Mouse (Mus musculus): ENCODE data around the gene Sdhd. TPM values are rescaled to one million over a fixed set of nuclear protein-coding genes. Genes with fewer than 3 reads are reported as not detected.

Gene Sdhd
- polyA plus RNA-seq, 1 experiment from 2014 or later, result 228 TPM

DNA sequence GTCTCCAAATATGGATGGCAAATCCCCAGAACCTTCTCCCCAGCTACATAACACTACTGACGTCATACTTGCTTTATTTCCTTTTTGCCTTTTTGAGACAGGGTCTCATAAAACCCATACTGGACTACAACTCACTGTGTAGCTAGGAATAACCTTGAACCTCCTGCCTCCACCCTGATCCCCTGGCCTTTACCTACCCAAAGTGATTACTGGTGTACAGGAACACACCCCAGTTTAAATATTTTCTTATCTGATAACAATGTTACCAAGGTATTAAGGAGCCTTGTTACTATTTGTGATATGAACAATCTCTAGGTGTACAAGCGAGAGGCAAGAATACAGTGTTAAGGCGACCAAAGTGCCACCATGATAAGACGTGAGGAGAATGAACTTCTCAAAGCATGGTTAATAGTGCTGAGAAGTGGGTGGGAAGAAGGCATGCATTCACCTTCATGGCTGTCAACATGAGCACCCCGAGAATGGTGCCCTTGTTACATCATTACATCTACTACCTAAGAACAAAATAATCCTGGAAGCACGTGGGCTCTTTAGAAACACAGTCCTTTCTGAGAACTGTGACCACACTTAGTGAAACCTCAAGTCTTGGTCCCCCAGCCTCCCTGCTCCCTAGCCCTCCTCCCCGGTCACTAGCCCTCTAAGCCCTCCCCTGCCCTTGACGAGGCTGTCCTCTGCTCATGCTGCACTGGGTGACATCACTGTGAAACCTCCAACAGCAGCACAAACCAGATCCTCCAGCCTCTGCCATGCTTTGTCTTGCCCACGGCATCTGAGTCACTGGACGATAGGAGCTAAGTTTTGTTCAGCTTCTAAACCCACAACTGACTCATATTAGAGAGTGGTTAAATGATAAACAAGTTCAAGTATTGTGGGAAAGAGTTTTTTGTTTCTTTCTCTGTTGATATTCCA is 33.8 kb downstream of the Sdhd start:
- H3K4me2 ChIP-seq, result no peak overlapping the region
- H3K27me3 ChIP-seq, result no peaks in the 10 kb centered on the region
- H3K9me3 ChIP-seq, result no peaks in the 10 kb centered on the region
- 85% methylated on average over 10 of the region's 10 CpGs for WGBS
- ATAC-seq (ENCODE audit: low FRiP score), result no peak
- H3K9ac ChIP-seq, result no peak overlapping the region
- H3K4me3 ChIP-seq, result no peak overlapping the region
- H3K4me1 ChIP-seq (replicated peaks), result no peaks in the 10 kb centered on the region
- H3K36me3 ChIP-seq, result no peaks in the 10 kb centered on the region
- H3K27ac ChIP-seq, result no peak overlapping the region

- WGBS, result 86% methylated on average over 2 of the region's 2 CpGs
- H3K9me3 ChIP-seq, result no peaks in the 10 kb centered on the region
- no peak overlapping the region for H3K4me2 ChIP-seq
- no peak overlapping the region for H3K9ac ChIP-seq
- H3K27me3 ChIP-seq, result no peaks in the 10 kb centered on the region
- H3K4me1 ChIP-seq (replicated peaks), result no peaks in the 10 kb centered on the region
- no peak overlapping the region for H3K27ac ChIP-seq
- H3K36me3 ChIP-seq, result no peaks in the 10 kb centered on the region
- ATAC-seq (ENCODE audit: low FRiP score), result no peak
- no peak overlapping the region for H3K4me3 ChIP-seq
Observed at GRCm38 (mm10) chr9:50567881-50568280, 35.7 kb downstream of the Sdhd start.

GRCm38 (mm10) chr9:50567372-50567771 is 36.2 kb downstream of the Sdhd start:
- Histone ChIP-seq H3K9me3 (no peaks in the 10 kb centered on the region), H3K27ac (no peak overlapping the region), H3K36me3 (no peaks in the 10 kb centered on the region), H3K9ac (no peak overlapping the region), H3K4me2 (no peak overlapping the region), H3K4me1 (replicated peaks) (no peaks in the 10 kb centered on the region), H3K4me3 (no peak overlapping the region), H3K27me3 (no peaks in the 10 kb centered on the region)
- ATAC-seq (ENCODE audit: low FRiP score), result no peak
- 90% methylated on average over 4 of the region's 4 CpGs for WGBS

DNA sequence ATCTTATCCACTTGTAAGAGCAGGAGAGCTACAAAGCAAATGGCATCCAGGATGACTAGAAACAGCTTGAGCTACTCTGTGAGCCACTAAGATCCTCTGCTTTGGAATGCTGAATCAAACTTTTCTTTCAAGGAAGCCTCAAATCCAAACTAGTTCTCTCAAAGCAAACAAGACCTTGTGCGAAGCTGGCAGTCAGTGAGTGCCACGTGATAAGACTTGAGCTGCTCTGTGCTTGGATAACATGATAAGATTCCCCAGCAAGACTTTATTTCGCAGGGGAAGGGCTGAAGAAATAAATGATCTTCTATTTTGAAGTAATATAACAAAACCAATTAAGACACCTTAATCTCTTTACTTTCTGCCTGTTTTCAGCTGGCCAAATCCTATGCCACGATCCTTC is 37.7 kb downstream of the Sdhd start:
- Histone ChIP-seq H3K27ac (no peak overlapping the region), H3K4me1 (replicated peaks) (no peaks in the 10 kb centered on the region), H3K4me3 (no peak overlapping the region), H3K9ac (no peak overlapping the region), H3K9me3 (no peaks in the 10 kb centered on the region; the same call in 1 of the 2 replicates), H3K36me3 (no peaks in the 10 kb centered on the region), H3K27me3 (no peaks in the 10 kb centered on the region), H3K4me2 (no peak overlapping the region)
- 85% methylated on average over 4 of the region's 4 CpGs for WGBS
- no peak for ATAC-seq (ENCODE audit: low FRiP score)

DNA sequence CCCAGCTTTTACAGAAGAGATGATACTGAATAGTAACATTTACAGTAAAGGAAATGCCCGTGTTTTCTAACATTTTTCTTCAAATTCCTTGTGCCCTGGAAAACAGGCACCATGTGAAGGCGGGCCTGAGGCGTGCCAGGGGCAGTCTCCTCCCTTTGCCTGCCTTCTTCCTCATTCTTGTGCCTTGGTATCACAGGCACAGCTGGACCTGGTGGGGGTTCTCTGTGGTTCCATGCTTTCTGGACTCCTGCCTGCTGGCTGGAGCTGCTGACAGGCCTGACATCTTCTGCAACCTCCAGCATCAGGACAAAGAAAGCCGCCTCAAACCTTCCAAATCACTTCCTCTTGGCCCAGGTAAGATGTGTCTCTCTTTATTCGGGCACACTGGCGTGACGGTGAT is 38.4 kb downstream of the Sdhd start:
- Histone ChIP-seq H3K4me2 (no peak overlapping the region), H3K4me3 (no peak overlapping the region), H3K27ac (no peak overlapping the region; the same call in 1 of the 2 replicates), H3K9ac (no peak overlapping the region), H3K4me1 (replicated peaks) (no peaks in the 10 kb centered on the region), H3K9me3 (no peaks in the 10 kb centered on the region; the same call in 1 of the 2 replicates), H3K36me3 (no peaks in the 10 kb centered on the region), H3K27me3 (no peaks in the 10 kb centered on the region)
- ATAC-seq (ENCODE audit: low FRiP score), result no peak
- 74% methylated on average over 7 of the region's 7 CpGs for WGBS

GRCm38 (mm10) chr9:50561918-50562360 is 41.7 kb downstream of the Sdhd start:
- no peaks in the 10 kb centered on the region for H3K4me1 ChIP-seq (replicated peaks)
- no peak overlapping the region for H3K4me2 ChIP-seq
- ATAC-seq (ENCODE audit: low FRiP score), result no peak
- H3K36me3 ChIP-seq, result no peaks in the 10 kb centered on the region
- H3K9ac ChIP-seq, result no peak overlapping the region
- no peak overlapping the region for H3K4me3 ChIP-seq
- H3K9me3 ChIP-seq, result no peaks in the 10 kb centered on the region; the same call in 1 of the 2 replicates
- H3K27ac ChIP-seq, result no peak overlapping the region
- WGBS, result 87% methylated on average over 2 of the region's 2 CpGs
- H3K27me3 ChIP-seq, result no peaks in the 10 kb centered on the region

DNA sequence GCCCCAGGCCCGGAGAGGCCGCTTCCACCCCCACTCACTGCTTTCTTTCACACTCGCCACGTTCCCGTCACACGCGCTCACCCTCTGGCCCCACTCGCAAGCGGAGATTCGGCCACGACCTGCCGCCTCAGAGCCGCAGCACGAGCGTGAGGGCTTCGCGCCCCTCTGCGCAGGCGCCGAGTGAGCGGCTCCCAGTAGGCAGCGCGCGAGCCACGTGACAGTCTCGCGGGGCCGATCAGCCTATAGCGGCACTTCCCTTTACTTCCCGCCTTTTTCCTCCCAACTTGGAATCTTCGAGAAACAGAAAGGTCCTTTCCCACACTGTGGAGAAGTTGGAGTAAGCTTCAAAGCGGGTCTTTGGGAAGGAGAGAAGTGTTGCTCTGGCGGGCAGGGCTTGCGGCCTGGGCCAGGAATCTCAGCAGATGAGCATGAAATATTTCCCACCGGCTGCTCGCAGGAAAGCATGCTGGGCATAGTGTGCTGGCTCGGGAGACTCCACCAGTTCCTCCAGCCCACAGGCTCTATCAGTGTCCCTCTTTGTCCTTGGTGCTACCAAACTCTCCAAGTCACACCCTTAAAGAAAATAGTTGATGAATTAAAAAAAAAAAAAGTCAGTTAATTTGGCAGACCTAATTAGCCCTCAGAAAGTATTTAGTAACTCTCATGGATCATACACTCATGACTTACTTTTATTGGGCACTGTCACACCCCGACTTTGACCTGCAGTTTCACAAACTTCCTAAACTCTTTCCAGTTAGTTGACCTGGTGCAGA is 42.3 kb downstream of the Sdhd start, which contains the start of gene Tex12:
Gene Tex12, minus strand, starts transcription at position 181 of the 773 bp plus-strand sequence.
- Histone ChIP-seq H3K9ac (no peak within 1 kb of the TSS), H3K27ac (no peak within 1 kb of the TSS), H3K4me2 (no peak within 1 kb of the TSS), H3K9me3 (no peaks in the 10 kb centered on the region; the same call in 1 of the 2 replicates), H3K36me3 (no peaks in the 10 kb centered on the region), H3K4me3 (no peak within 1 kb of the TSS), H3K27me3 (no peaks in the 10 kb centered on the region), H3K4me1 (replicated peaks) (no peaks in the 10 kb centered on the region)
- WGBS, result 88% methylated on average over 38 of the region's 38 CpGs
- ATAC-seq (ENCODE audit: low FRiP score), result no peak

DNA sequence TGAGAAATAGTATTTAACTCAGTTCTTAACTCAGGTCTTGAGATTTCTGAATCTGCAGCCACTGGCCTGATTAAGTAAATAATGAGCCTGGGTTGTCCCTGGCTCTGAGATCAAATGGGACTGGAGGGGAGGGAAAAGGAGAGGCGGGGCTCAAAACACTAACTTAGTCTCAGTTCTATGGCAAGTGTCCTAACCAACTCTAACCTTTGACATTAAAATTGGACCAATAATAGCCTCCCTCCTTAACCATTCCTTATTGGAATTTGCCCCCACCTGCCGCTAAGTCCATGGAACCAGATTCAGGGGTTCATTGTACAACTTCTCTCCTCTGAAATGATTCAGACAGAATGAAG is 48.5 kb downstream of the Sdhd start, which contains the start of gene Bco2:
Gene Bco2, minus strand, starts transcription at position 88 of the 353 bp plus-strand sequence.
- peak within 1 kb of the TSS; percentile 83 for H3K27ac ChIP-seq
- H3K4me2 ChIP-seq, result peak within 1 kb of the TSS; percentile 48
- whole genome bisulfite sequencing, result 41% methylated on average over 2 of the region's 2 CpGs
- no peaks in the 10 kb centered on the region for H3K36me3 ChIP-seq
- no peaks in the 10 kb centered on the region for H3K9me3 ChIP-seq
- peak; percentile 65; the same call in 1 of the 2 replicates for ATAC-seq (ENCODE audit: low FRiP score)
- peaks cover 15% of the 10 kb centered on the region; the same call in 1 of the 2 replicates for H3K4me1 ChIP-seq (replicated peaks)
- H3K27me3 ChIP-seq, result no peaks in the 10 kb centered on the region
- H3K9ac ChIP-seq, result peak within 1 kb of the TSS; percentile 56
- H3K4me3 ChIP-seq, result peak within 1 kb of the TSS; percentile 24

GRCm38 (mm10) chr9:50554241-50555093 is 49.1 kb downstream of the Sdhd start, which contains the start of gene Il18:
Il18 (plus strand) TSS chr9:50554827.
- Histone ChIP-seq H3K36me3 (no peaks in the 10 kb centered on the region), H3K9ac (peak within 1 kb of the TSS; percentile 56), H3K4me2 (peak within 1 kb of the TSS; percentile 48), H3K27me3 (no peaks in the 10 kb centered on the region), H3K9me3 (no peaks in the 10 kb centered on the region), H3K4me1 (replicated peaks) (peaks cover 15% of the 10 kb centered on the region; the same call in 1 of the 2 replicates), H3K4me3 (peak within 1 kb of the TSS; percentile 24), H3K27ac (peak within 1 kb of the TSS; percentile 83)
- WGBS, result 24% methylated on average over 12 of the region's 12 CpGs
- ATAC-seq (ENCODE audit: low FRiP score), result peak; percentile 91

- no peak overlapping the region for H3K9ac ChIP-seq
- no peaks in the 10 kb centered on the region for H3K9me3 ChIP-seq
- ATAC-seq (ENCODE audit: low FRiP score), result no peak
- 78% methylated on average over 2 of the region's 2 CpGs for WGBS
- H3K4me3 ChIP-seq, result no peak overlapping the region
- H3K4me1 ChIP-seq (replicated peaks), result peaks cover 15% of the 10 kb centered on the region; the same call in 1 of the 2 replicates
- H3K36me3 ChIP-seq, result no peaks in the 10 kb centered on the region
- no peak overlapping the region for H3K4me2 ChIP-seq
- H3K27me3 ChIP-seq, result no peaks in the 10 kb centered on the region
- H3K27ac ChIP-seq, result no peak overlapping the region
Observed at GRCm38 (mm10) chr9:50553547-50553946, 50.1 kb downstream of the Sdhd start.

DNA sequence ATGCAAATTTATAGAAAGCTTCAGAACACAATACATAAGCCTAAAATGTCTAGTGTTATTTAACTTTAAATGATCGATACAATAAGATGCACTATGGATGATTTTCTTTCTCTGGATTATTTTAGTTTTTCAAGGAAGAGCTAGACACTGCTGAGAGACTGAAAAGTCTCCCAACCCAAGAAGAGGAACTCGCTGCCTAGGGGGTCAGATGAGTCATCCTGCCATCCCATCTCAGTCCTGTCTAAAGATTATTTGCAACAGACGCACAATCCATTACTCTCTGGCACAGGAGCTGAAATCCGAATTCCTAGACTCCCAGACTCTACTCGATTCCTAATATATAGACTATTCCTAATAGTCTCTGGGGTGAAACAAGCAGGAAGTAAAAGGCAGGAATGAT is 51.4 kb downstream of the Sdhd start:
- WGBS, result 88% methylated on average over 5 of the region's 5 CpGs
- Histone ChIP-seq H3K4me2 (no peak overlapping the region), H3K4me1 (replicated peaks) (peaks cover 15% of the 10 kb centered on the region; the same call in 1 of the 2 replicates), H3K9me3 (no peaks in the 10 kb centered on the region), H3K27me3 (no peaks in the 10 kb centered on the region), H3K27ac (no peak overlapping the region), H3K4me3 (no peak overlapping the region), H3K36me3 (no peaks in the 10 kb centered on the region), H3K9ac (no peak overlapping the region)
- no peak for ATAC-seq (ENCODE audit: low FRiP score)

Measured in hindbrain, embryonic 13.5 days (tissue).